Mouse (Mus musculus): ENCODE data around the gene Pigf.
"Not testable (repeated sequence)": the region's sequence is repeated elsewhere in the genome, so short reads cannot be mapped to it uniquely, and the experiment has no call there.

The Pigf gene

GRCm38 (mm10) chr17:87025269-87025949 lies at the start of gene Pigf, which contains the start of gene Cript:
Pigf (minus strand) TSS chr17:87025406.
Cript (plus strand) TSS chr17:87025550.
- DNase-seq: peak; percentile 99

GRCm38 (mm10) chr17:87073470-87073869 lies 48.3 kb upstream of the Pigf start:
- DNase-seq: no peak

GRCm38 (mm10) chr17:87072766-87073440 lies 47.7 kb upstream of the Pigf start:
- DNase-seq: no peak

GRCm38 (mm10) chr17:87072183-87072582 lies 47.0 kb upstream of the Pigf start:
- not testable (repeated sequence) for DNase-seq

GRCm38 (mm10) chr17:87068997-87069396 lies 43.8 kb upstream of the Pigf start:
- no peak for DNase-seq

- DNase-seq: no peak
These were observed 38.8 kb upstream of the Pigf start for GRCm38 (mm10) chr17:87063969-87064368.

- no peak for DNase-seq
These were observed 38.3 kb upstream of the Pigf start for GRCm38 (mm10) chr17:87063461-87063860.

GRCm38 (mm10) chr17:87062639-87063038 lies 37.4 kb upstream of the Pigf start:
- no peak for DNase-seq

GRCm38 (mm10) chr17:87057486-87058266 lies 32.5 kb upstream of the Pigf start:
- DNase-seq: no peak

GRCm38 (mm10) chr17:87056761-87057160 lies 31.6 kb upstream of the Pigf start:
- no peak for DNase-seq

GRCm38 (mm10) chr17:87055663-87056062 lies 30.5 kb upstream of the Pigf start:
- no peak for DNase-seq

- peak; percentile 70 for DNase-seq
These were observed 29.8 kb upstream of the Pigf start for GRCm38 (mm10) chr17:87055051-87055459.

- DNase-seq: no peak
These were observed 28.7 kb upstream of the Pigf start for GRCm38 (mm10) chr17:87053921-87054320.

- no peak for DNase-seq
These were observed 27.2 kb upstream of the Pigf start for GRCm38 (mm10) chr17:87052432-87052831.

- no peak for DNase-seq
These were observed 26.4 kb upstream of the Pigf start for GRCm38 (mm10) chr17:87051652-87052051.

- peak; percentile 81 for DNase-seq
These were observed 25.4 kb upstream of the Pigf start for GRCm38 (mm10) chr17:87050469-87051175.

- DNase-seq: peak; percentile 19
These were observed 24.5 kb upstream of the Pigf start for GRCm38 (mm10) chr17:87049696-87050095.

GRCm38 (mm10) chr17:87044796-87045195 lies 19.6 kb upstream of the Pigf start:
- DNase-seq: no peak

- DNase-seq: peak; percentile 93
These were observed 19.2 kb upstream of the Pigf start for GRCm38 (mm10) chr17:87044364-87044763.

- DNase-seq: no peak
These were observed 16.5 kb upstream of the Pigf start for GRCm38 (mm10) chr17:87041739-87042138.

- no peak for DNase-seq
These were observed 13.3 kb upstream of the Pigf start for GRCm38 (mm10) chr17:87038496-87038895.

- DNase-seq: peak; percentile 61
These were observed 11.2 kb upstream of the Pigf start for GRCm38 (mm10) chr17:87036141-87037073.
